7 mouse cellular contexts compared by ENCODE assay signal in the genomic region with DNA sequence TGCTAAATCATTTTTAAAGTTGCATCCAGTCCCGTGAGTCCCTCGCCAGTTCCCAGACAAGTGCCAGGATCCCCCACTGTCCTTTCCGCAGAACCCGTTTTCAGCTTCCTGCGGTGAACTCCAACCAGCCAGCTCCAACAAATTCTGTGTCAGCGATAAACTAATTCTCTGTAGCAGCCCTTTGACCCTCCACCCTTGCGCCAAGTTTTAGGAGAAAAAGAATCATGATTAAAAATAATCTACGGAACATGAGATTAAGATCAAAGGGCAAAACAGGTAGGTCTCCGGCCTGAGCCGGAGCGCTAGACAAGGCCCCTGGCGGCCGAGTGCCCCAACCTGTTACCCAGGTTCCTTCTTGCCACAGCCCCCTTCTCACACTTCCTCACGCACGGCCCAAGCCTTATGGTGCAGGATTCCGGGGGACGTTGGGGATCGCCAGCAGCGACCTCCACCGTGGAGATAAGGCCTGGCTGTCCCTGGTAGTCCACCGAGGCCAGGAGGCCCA. TPM values are rescaled to one million over a fixed set of nuclear protein-coding genes. Genes with fewer than 3 reads are reported as not detected.
DNase-seq lines count a peak whose midpoint lies in the region; ATAC-seq lines count a peak whose summit lies in the region.

No protein-coding gene starts in this region.

- peak; percentile 72 for ATAC-seq in granulocyte monocyte progenitor cell, adult 5-6 weeks (replicated peaks; ENCODE audit: poor library complexity, severe bottlenecking)
- ATAC-seq in midbrain, embryonic 14.5 days (ENCODE audit: low FRiP score, low TSS enrichment), result peak; percentile 76

- under 1% methylated on average over 21 of the region's 21 CpGs for WGBS in large intestine, adult 2 months
- WGBS in midbrain, embryonic 14.5 days, result under 1% methylated on average over 21 of the region's 21 CpGs

- H3K27ac ChIP-seq in midbrain, embryonic 14.5 days (replicated peaks; ENCODE audit: low read depth, low read length), result peak overlapping the region; percentile 83

- no peaks in the 10 kb centered on the region for H3K27me3 ChIP-seq in midbrain, embryonic 14.5 days (ENCODE audit: control insufficient read depth, insufficient read depth, low read length)

- H3K9ac ChIP-seq in midbrain, embryonic 14.5 days (replicated peaks; ENCODE audit: low read length), result peak overlapping the region; percentile 86

- H3K36me3 ChIP-seq in midbrain, embryonic 14.5 days (ENCODE audit: control insufficient read depth, insufficient read depth, low read length), result peaks cover 20% of the 10 kb centered on the region; the same call in 1 of the 2 replicates

- peak overlapping the region; percentile 87 for H3K4me2 ChIP-seq in midbrain, embryonic 14.5 days (ENCODE audit: low read length)

- no peaks in the 10 kb centered on the region for H3K9me3 ChIP-seq in midbrain, embryonic 14.5 days (ENCODE audit: control insufficient read depth, low read length)

- H3K4me1 ChIP-seq in midbrain, embryonic 14.5 days (ENCODE audit: control insufficient read depth, insufficient read depth, low read length), result peaks cover 22% of the 10 kb centered on the region

- DNase-seq in right cerebral cortex, adult 2 months (ENCODE audit: low spot score in 2 of 2), result peak; percentile 28 to 41
- no peak for DNase-seq in right cerebral cortex, postnatal 14 days
- peak; percentile 58 to 63 for DNase-seq in cerebellum, postnatal 10 days
- DNase-seq in large intestine, adult 2 months (ENCODE audit: low read depth, low spot score), result peak; percentile 16
- DNase-seq in midbrain, embryonic 14.5 days, result peak; percentile 51
- no peak for DNase-seq in urinary bladder, adult 18-20 months (ENCODE audit: low spot score in 2 of 2)

- H3K4me3 ChIP-seq in midbrain, embryonic 14.5 days (replicated peaks; ENCODE audit: low read depth, low read length), result peak overlapping the region; percentile 85

RNA-seq across cellular contexts. Expression of a gene that starts 0.5 kb away (rescaled TPM):
- total RNA-seq in granulocyte monocyte progenitor cell, adult 5-6 weeks (2014; fragmentation: Nextera tagmentation), result 105 and 124 TPM in 2 replicates
- total RNA-seq in granulocyte monocyte progenitor cell, adult 5-6 weeks (2017), result 185 and 248 TPM in 2 replicates
- polyA plus RNA-seq in large intestine, adult 2 months (2012; rRNA removed), result 123 and 183 TPM in 2 replicates
- polyA plus RNA-seq in midbrain, embryonic 14.5 days (2014; fragmentation: Nextera tagmentation; extraction: Ambion mirVana), result 397 and 417 TPM in 2 replicates

RNA-seq across cellular contexts. Expression of a gene that starts 13.0 kb away (rescaled TPM):
- total RNA-seq in granulocyte monocyte progenitor cell, adult 5-6 weeks (2014; fragmentation: Nextera tagmentation), result 3,328 and 3,545 TPM in 2 replicates
- total RNA-seq in granulocyte monocyte progenitor cell, adult 5-6 weeks (2017), result 1,146 and 1,501 TPM in 2 replicates
- polyA plus RNA-seq in large intestine, adult 2 months (2012; rRNA removed), result 1,443 and 1,473 TPM in 2 replicates
- polyA plus RNA-seq in midbrain, embryonic 14.5 days (2014; fragmentation: Nextera tagmentation; extraction: Ambion mirVana), result 492 and 536 TPM in 2 replicates

Comparison
In these comparisons a context has a peak if more than half of its experiments do, and no peak if none do; other contexts are left out.
1. DNase-seq: peak in right cerebral cortex, adult 2 months (2 of 2), cerebellum, postnatal 10 days (2 of 2), large intestine, adult 2 months (single experiment) and midbrain, embryonic 14.5 days (single experiment); none in right cerebral cortex, postnatal 14 days (single experiment) and urinary bladder, adult 18-20 months (0 of 2).